Mouse (Mus musculus): ENCODE results near the gene Ate1. TPM values are rescaled to one million over a fixed set of nuclear protein-coding genes. Genes with fewer than 3 reads are reported as not detected.
"Not testable (repeated sequence)": the region's sequence is repeated elsewhere in the genome, so short reads cannot be mapped to it uniquely, and the experiment has no call there.

Ate1 gene
- polyA plus RNA-seq, 1 experiment, result 38.7 TPM

DNA sequence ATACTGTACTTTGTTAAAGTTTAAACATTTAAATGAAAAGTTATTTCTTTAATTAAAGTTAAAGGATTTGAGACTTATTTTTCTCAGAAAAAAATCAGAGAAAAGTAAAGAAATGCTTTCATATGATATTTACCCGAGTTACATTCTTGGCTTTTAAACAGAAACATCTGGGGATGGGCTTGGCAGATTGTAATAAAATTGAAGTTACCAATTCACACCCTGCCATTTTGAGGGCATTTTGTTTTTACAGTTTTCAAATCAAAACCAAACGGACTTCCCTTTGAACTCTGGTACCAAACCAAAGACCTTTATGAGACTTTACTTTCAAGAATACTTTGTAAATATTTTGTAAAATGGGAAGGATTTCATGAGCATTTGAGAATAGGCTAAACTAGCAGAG is 94.2 kb downstream of the Ate1 start:
- Histone ChIP-seq H3K27ac (ENCODE audit: insufficient read depth, low read length) (no peak overlapping the region), H3K4me3 (ENCODE audit: insufficient read depth, low read length) (no peak overlapping the region), H3K4me1 (ENCODE audit: control insufficient read depth, insufficient read depth, low read length) (no peaks in the 10 kb centered on the region)
- TF ChIP-seq CTCF (IDR thresholded peaks at IDR 0.05; ENCODE audit: borderline replicate concordance, insufficient read depth, low read length), result no peak
- no peak for TF ChIP-seq POLR2A (IDR thresholded peaks at IDR 0.05; ENCODE audit: low read depth, low read length)

DNA sequence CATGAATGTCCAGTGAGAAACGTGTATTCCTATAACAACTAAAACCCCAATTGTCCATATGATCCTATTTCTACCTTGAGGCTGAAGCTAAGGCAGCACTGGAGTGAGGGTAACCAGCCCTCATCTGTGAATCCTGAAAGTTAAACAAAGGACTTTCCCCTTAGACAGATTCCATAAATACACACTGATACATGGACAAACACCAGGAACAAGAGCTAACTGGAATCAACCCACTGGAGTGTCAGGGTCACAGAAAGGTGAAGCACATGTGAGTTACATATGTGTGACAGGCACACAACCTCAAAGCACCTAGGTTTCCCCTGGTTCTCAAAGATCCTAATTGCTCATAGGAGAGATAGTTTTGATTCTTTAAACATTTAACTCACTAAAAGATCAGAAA is 100.2 kb downstream of the Ate1 start:
- no peaks in the 10 kb centered on the region for H3K4me1 ChIP-seq (ENCODE audit: control insufficient read depth, insufficient read depth, low read length)
- H3K27ac ChIP-seq (ENCODE audit: insufficient read depth, low read length), result no peak overlapping the region
- no peak for TF ChIP-seq POLR2A (IDR thresholded peaks at IDR 0.05; ENCODE audit: low read depth, low read length)
- no peak for TF ChIP-seq CTCF (IDR thresholded peaks at IDR 0.05; ENCODE audit: borderline replicate concordance, insufficient read depth, low read length)
- no peak overlapping the region for H3K4me3 ChIP-seq (ENCODE audit: insufficient read depth, low read length)

DNA sequence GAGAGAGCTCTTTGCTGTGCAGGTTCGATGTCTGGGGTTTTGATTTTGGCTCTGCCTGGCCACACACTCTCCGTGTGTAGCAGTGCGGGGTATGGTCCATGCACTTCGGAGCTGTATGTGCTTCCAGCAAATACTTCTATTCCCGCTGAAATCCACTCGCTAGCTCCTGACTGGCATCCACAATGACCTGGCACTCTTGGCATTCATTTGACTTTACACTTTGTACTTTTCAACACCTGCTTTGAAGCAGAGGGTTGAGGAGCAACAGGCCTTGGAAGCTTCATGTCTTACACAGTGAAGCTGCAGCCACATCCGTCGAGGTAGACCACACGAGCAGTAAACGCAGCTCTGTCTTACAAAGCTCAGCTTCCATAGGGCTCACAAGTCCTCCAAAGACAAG is 112.5 kb downstream of the Ate1 start:
- Histone ChIP-seq H3K4me3 (ENCODE audit: insufficient read depth, low read length) (no peak overlapping the region), H3K27ac (ENCODE audit: insufficient read depth, low read length) (no peak overlapping the region), H3K4me1 (ENCODE audit: control insufficient read depth, insufficient read depth, low read length) (no peaks in the 10 kb centered on the region)
- TF ChIP-seq POLR2A (IDR thresholded peaks at IDR 0.05; ENCODE audit: low read depth, low read length) (no peak), CTCF (IDR thresholded peaks at IDR 0.05; ENCODE audit: borderline replicate concordance, insufficient read depth, low read length) (no peak)

DNA sequence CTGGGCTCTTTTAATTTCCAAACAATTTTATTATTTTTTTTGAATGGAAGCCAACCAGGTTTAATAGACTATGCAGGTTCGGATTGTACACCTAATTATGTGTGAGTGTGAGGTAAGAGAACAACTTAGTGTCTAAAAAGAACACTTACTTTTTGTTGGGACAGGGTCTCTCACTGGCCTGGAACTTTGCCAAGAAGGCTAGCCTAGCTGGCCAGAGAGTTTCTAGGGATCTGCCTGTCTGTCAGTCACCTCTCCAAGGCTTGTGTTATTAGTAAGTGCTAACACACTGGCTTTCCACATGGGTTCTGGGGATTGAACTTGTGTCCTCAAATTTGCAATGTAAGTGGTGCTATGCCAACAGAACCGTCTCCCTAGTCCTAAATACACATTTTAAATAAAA is 116.8 kb downstream of the Ate1 start:
- H3K27ac ChIP-seq (ENCODE audit: insufficient read depth, low read length), result no peak overlapping the region
- no peak overlapping the region for H3K4me3 ChIP-seq (ENCODE audit: insufficient read depth, low read length)
- TF ChIP-seq CTCF (IDR thresholded peaks at IDR 0.05; ENCODE audit: borderline replicate concordance, insufficient read depth, low read length), result no peak
- no peak for TF ChIP-seq POLR2A (IDR thresholded peaks at IDR 0.05; ENCODE audit: low read depth, low read length)
- no peaks in the 10 kb centered on the region for H3K4me1 ChIP-seq (ENCODE audit: control insufficient read depth, insufficient read depth, low read length)

DNA sequence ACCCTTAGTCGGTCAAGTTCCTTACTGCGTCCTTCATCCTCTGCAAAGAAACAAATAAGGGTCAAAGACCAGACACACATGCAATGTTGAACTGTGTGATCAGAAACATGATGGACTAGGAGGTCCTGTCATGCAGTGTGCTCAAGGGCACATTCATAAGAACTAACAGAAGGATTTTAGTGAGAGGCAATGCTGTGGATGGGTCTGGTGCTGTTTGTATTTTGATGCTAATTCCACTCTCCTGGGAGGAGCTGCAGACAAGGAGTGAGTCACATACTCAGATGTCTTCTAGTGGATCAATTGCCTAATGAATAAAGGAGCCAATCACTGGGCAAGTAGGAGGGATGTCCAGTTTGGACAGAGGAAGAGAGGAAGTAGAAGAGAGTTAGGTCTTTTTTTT is 125.5 kb downstream of the Ate1 start:
- Histone ChIP-seq H3K27ac (ENCODE audit: insufficient read depth, low read length) (no peak overlapping the region), H3K4me1 (ENCODE audit: control insufficient read depth, insufficient read depth, low read length) (no peaks in the 10 kb centered on the region), H3K4me3 (ENCODE audit: insufficient read depth, low read length) (no peak overlapping the region)
- TF ChIP-seq CTCF (IDR thresholded peaks at IDR 0.05; ENCODE audit: borderline replicate concordance, insufficient read depth, low read length) (no peak), POLR2A (IDR thresholded peaks at IDR 0.05; ENCODE audit: low read depth, low read length) (no peak)

DNA sequence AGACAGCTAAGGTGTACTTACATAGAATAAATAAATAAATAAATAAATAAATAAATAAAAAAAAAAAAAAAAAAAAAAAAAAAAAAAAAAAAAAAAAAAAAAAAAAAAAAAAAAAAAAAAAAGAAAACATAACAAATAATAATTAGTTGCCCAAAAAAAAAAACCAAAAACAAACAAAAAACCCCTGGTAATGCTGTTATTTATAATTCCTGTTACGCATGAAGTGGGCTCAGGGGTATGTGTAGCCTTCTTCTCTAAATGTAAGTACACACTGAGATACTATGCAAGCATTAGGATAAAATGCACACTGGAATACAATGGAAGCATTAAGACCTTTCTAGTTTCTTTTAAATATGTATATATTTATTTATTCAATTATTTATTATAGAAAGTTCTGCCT is 130.1 kb downstream of the Ate1 start:
- H3K27ac ChIP-seq (ENCODE audit: insufficient read depth, low read length); H3K4me3 ChIP-seq (ENCODE audit: insufficient read depth, low read length); H3K4me1 ChIP-seq (ENCODE audit: control insufficient read depth, insufficient read depth, low read length): not testable (repeated sequence)

DNA sequence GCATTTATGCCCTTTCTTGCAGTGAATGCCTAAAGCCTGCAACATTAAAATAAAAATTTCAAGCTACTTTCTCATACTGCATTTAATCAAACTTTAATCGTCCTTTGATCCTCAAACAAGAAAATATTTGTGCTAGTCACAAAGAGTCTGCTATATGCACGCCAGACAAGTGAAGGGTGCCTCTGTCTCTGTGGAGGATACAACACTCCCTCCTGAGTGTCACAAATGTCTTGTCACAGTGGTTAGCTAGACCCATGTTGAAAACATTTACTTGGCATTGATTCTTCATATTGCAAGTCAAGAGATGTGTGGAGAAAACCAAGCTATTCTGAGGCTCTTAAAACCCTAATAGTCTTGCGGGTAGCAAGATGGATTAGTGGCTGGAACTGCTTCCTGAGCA is 133.9 kb downstream of the Ate1 start:
- Histone ChIP-seq H3K4me3 (ENCODE audit: insufficient read depth, low read length) (no peak overlapping the region), H3K27ac (ENCODE audit: insufficient read depth, low read length) (no peak overlapping the region), H3K4me1 (ENCODE audit: control insufficient read depth, insufficient read depth, low read length) (no peaks in the 10 kb centered on the region)
- TF ChIP-seq CTCF (IDR thresholded peaks at IDR 0.05; ENCODE audit: borderline replicate concordance, insufficient read depth, low read length) (no peak), POLR2A (IDR thresholded peaks at IDR 0.05; ENCODE audit: low read depth, low read length) (no peak)

DNA sequence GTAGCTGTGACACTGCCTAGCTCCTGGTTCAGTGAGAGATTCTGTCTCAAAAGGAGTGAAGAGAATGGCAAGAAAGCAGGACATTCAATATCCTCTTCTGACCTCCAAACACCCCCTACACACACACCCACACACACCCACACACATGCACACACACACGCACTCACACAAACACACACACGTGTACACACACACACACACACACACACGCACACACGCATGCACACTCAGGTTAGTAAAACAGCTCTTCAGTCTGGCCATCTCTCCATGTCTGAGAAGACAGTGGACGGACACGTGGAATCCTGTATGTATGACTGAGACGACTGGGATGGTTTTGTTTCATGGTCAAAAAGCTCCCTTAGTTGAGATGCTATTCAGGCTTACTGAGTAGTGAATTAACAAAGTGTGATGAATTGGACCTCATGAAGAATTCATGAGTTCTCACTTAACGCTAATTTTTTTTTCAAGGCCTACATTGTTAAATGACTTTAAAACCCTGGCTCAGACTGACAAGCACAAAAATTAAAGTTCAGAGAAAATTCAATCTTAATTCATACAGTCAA is 134.4 kb downstream of the Ate1 start:
- H3K4me3 ChIP-seq (ENCODE audit: insufficient read depth, low read length), result no peak overlapping the region
- no peak overlapping the region for H3K27ac ChIP-seq (ENCODE audit: insufficient read depth, low read length)
- TF ChIP-seq POLR2A (IDR thresholded peaks at IDR 0.05; ENCODE audit: low read depth, low read length) (no peak), CTCF (IDR thresholded peaks at IDR 0.05; ENCODE audit: borderline replicate concordance, insufficient read depth, low read length) (no peak)
- H3K4me1 ChIP-seq (ENCODE audit: control insufficient read depth, insufficient read depth, low read length), result no peaks in the 10 kb centered on the region

DNA sequence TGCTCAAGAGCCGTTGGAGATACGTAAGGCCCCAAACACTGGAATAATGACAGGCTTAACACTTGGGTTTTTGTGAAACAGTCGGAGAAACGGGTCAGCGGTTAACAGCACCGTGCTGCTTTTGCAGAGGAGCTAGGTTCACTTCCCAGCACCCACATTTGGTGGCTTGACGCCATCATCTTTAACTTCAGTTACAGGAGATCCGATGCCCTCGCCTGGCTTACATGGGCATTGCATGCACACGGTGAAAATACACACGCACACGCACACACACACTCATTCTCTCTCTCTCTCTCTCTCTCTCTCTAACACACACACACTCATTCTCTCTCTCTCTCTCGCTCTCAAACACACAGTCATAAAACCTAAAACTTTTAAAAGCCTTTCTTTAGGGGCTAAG is 138.0 kb downstream of the Ate1 start:
- no peak overlapping the region for H3K4me3 ChIP-seq (ENCODE audit: insufficient read depth, low read length)
- no peak overlapping the region for H3K27ac ChIP-seq (ENCODE audit: insufficient read depth, low read length)
- H3K4me1 ChIP-seq (ENCODE audit: control insufficient read depth, insufficient read depth, low read length), result peaks cover 9% of the 10 kb centered on the region
- no peak for TF ChIP-seq POLR2A (IDR thresholded peaks at IDR 0.05; ENCODE audit: low read depth, low read length)
- no peak for TF ChIP-seq CTCF (IDR thresholded peaks at IDR 0.05; ENCODE audit: borderline replicate concordance, insufficient read depth, low read length)

DNA sequence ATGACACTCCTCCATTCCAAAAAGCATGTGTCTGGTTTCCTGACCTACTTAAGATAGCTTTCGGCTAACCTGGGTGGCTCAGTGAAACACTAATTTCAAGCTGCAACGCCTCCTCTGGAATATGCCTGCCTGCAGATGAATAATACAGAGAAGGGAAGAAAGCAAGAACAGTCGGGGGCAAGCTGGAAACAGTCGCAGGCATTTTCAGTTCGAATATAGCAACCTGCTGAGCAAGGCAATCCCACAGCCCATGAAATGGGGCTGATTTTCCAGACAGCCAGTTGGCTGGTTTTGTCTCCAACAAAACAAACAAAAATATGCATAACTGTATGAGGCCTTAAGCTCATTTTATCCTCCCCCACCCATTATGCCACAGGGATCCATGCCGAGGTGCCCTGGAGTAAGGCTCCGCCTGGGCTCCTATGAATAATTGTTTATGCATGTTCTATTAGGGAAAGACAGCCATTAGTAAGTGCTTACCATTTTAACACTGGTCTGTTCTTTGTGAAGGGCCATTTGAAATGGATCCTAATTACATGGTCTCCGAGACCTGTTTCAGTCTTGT is 138.7 kb downstream of the Ate1 start:
- TF ChIP-seq POLR2A (IDR thresholded peaks at IDR 0.05; ENCODE audit: low read depth, low read length) (no peak), CTCF (IDR thresholded peaks at IDR 0.05; ENCODE audit: borderline replicate concordance, insufficient read depth, low read length) (no peak)
- Histone ChIP-seq H3K4me3 (ENCODE audit: insufficient read depth, low read length) (no peak overlapping the region), H3K27ac (ENCODE audit: insufficient read depth, low read length) (no peak overlapping the region), H3K4me1 (ENCODE audit: control insufficient read depth, insufficient read depth, low read length) (peaks cover 9% of the 10 kb centered on the region)
